In genomic region chr10:123702595-123702994, GRCm38 (mm10) we compare ENCODE assay signal across 22 mouse cellular contexts.
DNase-seq lines count a peak whose midpoint lies in the region; ATAC-seq and TF ChIP-seq lines count a peak whose summit lies in the region.
"Had no signal": no experiment of that assay in that cellular context is flagged by ENCODE, and none has a peak within 500 bp of the region (broad histone marks: within the 10 kb centered on the region; RNA-seq: fewer than 3 reads in every experiment).

No protein-coding gene starts in this region.

- H3K9ac ChIP-seq in midbrain, embryonic 11.5 days (ENCODE audit: low read length), result no peak overlapping the region
- H3K9ac ChIP-seq in midbrain, postnatal 0 days (replicated peaks; ENCODE audit: low read length, poor library complexity, severe bottlenecking), result no peak overlapping the region
- H3K9ac ChIP-seq in intestine, embryonic 16.5 days (ENCODE audit: low read depth, low read length), result no peak overlapping the region
- H3K9ac ChIP-seq: embryonic facial prominence, embryonic 13.5 days; embryonic facial prominence, embryonic 15.5 days; forebrain, embryonic 12.5 days had no signal

- no peak for ATAC-seq in midbrain, embryonic 11.5 days (ENCODE audit: low FRiP score)
- ATAC-seq in midbrain, postnatal 0 days (ENCODE audit: low FRiP score), result no peak
- peak; percentile 83 for ATAC-seq in intestine, embryonic 16.5 days
- ATAC-seq: forebrain, embryonic 14.5 days; forebrain, embryonic 16.5 days had no signal

- TF ChIP-seq CTCF in midbrain, postnatal 0 days (IDR thresholded peaks at IDR 0.05), result no peak

- no peak overlapping the region for H3K4me3 ChIP-seq in midbrain, embryonic 11.5 days (ENCODE audit: low read depth, low read length)
- no peak overlapping the region for H3K4me3 ChIP-seq in midbrain, postnatal 0 days (ENCODE audit: low read depth, low read length)
- no peak overlapping the region for H3K4me3 ChIP-seq in intestine, embryonic 16.5 days (ENCODE audit: low read length)
- H3K4me3 ChIP-seq: embryonic facial prominence, embryonic 13.5 days; embryonic facial prominence, embryonic 15.5 days; erythroblast, embryonic 14.5 days; forebrain, embryonic 10.5 days; forebrain, embryonic 12.5 days had no signal

- WGBS in midbrain, embryonic 11.5 days, result 91% methylated on average over 4 of the region's 4 CpGs
- WGBS in midbrain, postnatal 0 days, result 85% methylated on average over 4 of the region's 4 CpGs
- 42% methylated on average over 4 of the region's 4 CpGs for WGBS in intestine, embryonic 16.5 days

- H3K4me2 ChIP-seq in midbrain, embryonic 11.5 days, result no peak overlapping the region
- no peak overlapping the region for H3K4me2 ChIP-seq in midbrain, postnatal 0 days (ENCODE audit: low read depth, low read length, poor library complexity, severe bottlenecking)
- H3K4me2 ChIP-seq in intestine, embryonic 16.5 days (ENCODE audit: low read depth, low read length), result no peak overlapping the region
- H3K4me2 ChIP-seq: embryonic facial prominence, embryonic 13.5 days; embryonic facial prominence, embryonic 15.5 days; forebrain, embryonic 12.5 days had no signal

- no peaks in the 10 kb centered on the region for H3K27me3 ChIP-seq in midbrain, embryonic 11.5 days (ENCODE audit: control insufficient read depth, insufficient read depth, low read length)
- no peaks in the 10 kb centered on the region for H3K27me3 ChIP-seq in midbrain, postnatal 0 days (ENCODE audit: insufficient read depth, low read length)
- H3K27me3 ChIP-seq in intestine, embryonic 16.5 days (replicated peaks; ENCODE audit: control insufficient read depth, insufficient read depth, low read length), result no peaks in the 10 kb centered on the region
- H3K27me3 ChIP-seq: embryonic facial prominence, embryonic 13.5 days; embryonic facial prominence, embryonic 15.5 days; forebrain, embryonic 12.5 days had no signal

- no peaks in the 10 kb centered on the region for H3K4me1 ChIP-seq in midbrain, embryonic 11.5 days (ENCODE audit: control insufficient read depth, insufficient read depth, low read length)
- H3K4me1 ChIP-seq in midbrain, postnatal 0 days (ENCODE audit: insufficient read depth, low read length), result no peaks in the 10 kb centered on the region
- peaks cover 3% of the 10 kb centered on the region; the same call in 1 of the 2 replicates for H3K4me1 ChIP-seq in intestine, embryonic 16.5 days (ENCODE audit: control insufficient read depth, insufficient read depth, low read length)
- H3K4me1 ChIP-seq: embryonic facial prominence, embryonic 13.5 days; embryonic facial prominence, embryonic 15.5 days; forebrain, embryonic 10.5 days; forebrain, embryonic 12.5 days had no signal

- DNase-seq in midbrain, embryonic 11.5 days (ENCODE audit: low spot score, missing footprints), result peak; percentile 8
- no peak for DNase-seq in midbrain, postnatal 0 days (ENCODE audit: low spot score)
- DNase-seq in layer of hippocampus, postnatal 36 days, result no peak
- DNase-seq in heart, postnatal 14 days, result no peak
- DNase-seq: adrenal gland, adult 2 months; adrenal gland, postnatal 10 days; adrenal gland, postnatal 25 days; cerebellum, adult 11 months; cerebellum, adult 18-20 months; cerebellum, adult 8-10 months; cerebellum, adult 9-11 months; cerebellum, postnatal 14 days; cerebellum, postnatal 36 days; embryo, embryonic 11 days had no signal

- H3K36me3 ChIP-seq in midbrain, embryonic 11.5 days (ENCODE audit: control insufficient read depth, insufficient read depth, low read length), result no peaks in the 10 kb centered on the region
- H3K36me3 ChIP-seq in midbrain, postnatal 0 days (ENCODE audit: insufficient read depth, low read length), result no peaks in the 10 kb centered on the region
- no peaks in the 10 kb centered on the region for H3K36me3 ChIP-seq in intestine, embryonic 16.5 days (ENCODE audit: control insufficient read depth, insufficient read depth, low read length)
- H3K36me3 ChIP-seq: embryonic facial prominence, embryonic 13.5 days; embryonic facial prominence, embryonic 15.5 days; forebrain, embryonic 10.5 days; forebrain, embryonic 12.5 days had no signal

- intact Hi-C loops in heart, postnatal 14 days (cut with DNase I), result no loop called here

- H3K9me3 ChIP-seq in midbrain, embryonic 11.5 days (ENCODE audit: control insufficient read depth, low read length), result no peaks in the 10 kb centered on the region
- H3K9me3 ChIP-seq in midbrain, postnatal 0 days (ENCODE audit: low read length), result no peaks in the 10 kb centered on the region
- no peaks in the 10 kb centered on the region for H3K9me3 ChIP-seq in intestine, embryonic 16.5 days (ENCODE audit: control insufficient read depth, low read length)
- H3K9me3 ChIP-seq: embryonic facial prominence, embryonic 13.5 days; embryonic facial prominence, embryonic 15.5 days; forebrain, embryonic 10.5 days; forebrain, embryonic 12.5 days had no signal

- no peak overlapping the region for H3K27ac ChIP-seq in midbrain, embryonic 11.5 days (ENCODE audit: low read depth, low read length)
- no peak overlapping the region for H3K27ac ChIP-seq in midbrain, postnatal 0 days (ENCODE audit: low read depth, low read length)
- H3K27ac ChIP-seq in intestine, embryonic 16.5 days (ENCODE audit: low read length), result no peak overlapping the region; the same call in 1 of the 2 replicates
- H3K27ac ChIP-seq: embryonic facial prominence, embryonic 13.5 days; embryonic facial prominence, embryonic 15.5 days; forebrain, embryonic 10.5 days; forebrain, embryonic 12.5 days had no signal
